Mouse (Mus musculus) thymus, adult 2 months (tissue): ENCODE measurements around the gene 9930022D16Rik. TPM values are rescaled to one million over a fixed set of nuclear protein-coding genes. Genes with fewer than 3 reads are reported as not detected.
A peak's percentile ranks its signal among the peaks of the same experiment; 100 is the strongest.

Experiments
- DNase-seq: peaks from one replicate; pipeline ENCODE4 v3.0.0; 2021
- H3K27ac ChIP-seq: fragments of 200-500 bp; 2 replicates; pipeline ENCODE4 v1.5.1; 2012; ENCODE audit warnings: low read length, control low read depth; ENCODE audit not compliant: control insufficient read depth, insufficient read depth
- H3K27me3 ChIP-seq: fragments of 200-500 bp; 2 replicates; pipeline ENCODE4 v1.6.1; 2012; ENCODE audit warnings: mild to moderate bottlenecking, low read length, moderate library complexity, mixed read lengths; ENCODE audit not compliant: control insufficient read depth, insufficient read depth
- H3K36me3 ChIP-seq: fragments of 200-500 bp; 2 replicates; pipeline ENCODE4 v1.6.1; 2012; ENCODE audit warnings: mild to moderate bottlenecking, low read length, moderate library complexity; ENCODE audit not compliant: control insufficient read depth, insufficient read depth
- H3K4me1 ChIP-seq: fragments of 200-500 bp; replicated peaks from 2 replicates; pipeline ENCODE4 v1.6.1; 2012; ENCODE audit warnings: low read length; ENCODE audit not compliant: control insufficient read depth, insufficient read depth
- H3K4me3 ChIP-seq: fragments of 200-500 bp; 2 replicates; pipeline ENCODE4 v1.5.1; 2012; ENCODE audit warnings: mild to moderate bottlenecking, low read length, control low read depth, moderate library complexity; ENCODE audit not compliant: control insufficient read depth, insufficient read depth
- CTCF ChIP-seq: fragments of 200-500 bp; IDR thresholded peaks from 2 replicates; pipeline ENCODE4 v1.5.1; 2012; ENCODE audit warnings: mild to moderate bottlenecking, control low read depth, low read length, moderate library complexity, borderline replicate concordance; ENCODE audit not compliant: control insufficient read depth, poor library complexity, insufficient read depth; ENCODE audit errors: extremely low read depth
- POLR2A ChIP-seq: fragments of 200-500 bp; IDR thresholded peaks from 2 replicates; pipeline ENCODE4 v1.6.1; 2012; ENCODE audit warnings: mild to moderate bottlenecking, low read length, control low read depth, moderate library complexity; ENCODE audit not compliant: control insufficient read depth, poor library complexity, insufficient read depth; ENCODE audit errors: extremely low read depth
- whole genome bisulfite sequencing: fragments of 180-500 bp; shearing (Covaris S2); methylation state at CpG from one replicate; pipeline ENCODE4 v1.1.7; 2018; 5-methylcytosine and 5-hydroxymethylcytosine counted together
- polyA plus RNA-seq: library from polyadenylated mRNA; depleted of rRNA; stranded (reverse); fragments of >200 nt; gene quantifications from 2 replicates; pipeline ENCODE4 v1.2.3, GENCODE M21; 2012

9930022D16Rik gene
- polyA plus RNA-seq, 1 experiment = not detected

- TF ChIP-seq POLR2A (no peak), CTCF (no peak)
- Histone ChIP-seq H3K4me1 (peaks cover 9% of the 10 kb centered on the region), H3K27me3 (no peaks in the 10 kb centered on the region), H3K27ac (no peak overlapping the region), H3K4me3 (no peak overlapping the region), H3K36me3 (no peaks in the 10 kb centered on the region)
- DNase-seq = no peak
- 87% methylated on average over 8 of the region's 8 CpGs for WGBS
Measured at GRCm38 (mm10) chr11:109416709-109417420, 3.1 kb downstream of the 9930022D16Rik start.

- no peak overlapping the region for H3K4me3 ChIP-seq
- H3K27me3 ChIP-seq = no peaks in the 10 kb centered on the region
- H3K36me3 ChIP-seq = no peaks in the 10 kb centered on the region
- peaks cover 9% of the 10 kb centered on the region for H3K4me1 ChIP-seq
- TF ChIP-seq POLR2A (no peak), CTCF (no peak)
- no peak overlapping the region for H3K27ac ChIP-seq
- DNase-seq = no peak
- WGBS = 72% methylated on average over 9 of the region's 9 CpGs
Measured at GRCm38 (mm10) chr11:109417472-109418040, 3.8 kb downstream of the 9930022D16Rik start.

- no peak for DNase-seq
- no peak for TF ChIP-seq CTCF
- TF ChIP-seq POLR2A = no peak
- Histone ChIP-seq H3K27ac (peak overlapping the region; percentile 81), H3K36me3 (no peaks in the 10 kb centered on the region), H3K27me3 (no peaks in the 10 kb centered on the region), H3K4me3 (no peak overlapping the region), H3K4me1 (peaks cover 9% of the 10 kb centered on the region)
- WGBS = 27% methylated on average over 4 of the region's 4 CpGs
Measured at GRCm38 (mm10) chr11:109419461-109419860, 5.7 kb downstream of the 9930022D16Rik start.

- Histone ChIP-seq H3K4me1 (peaks cover 7% of the 10 kb centered on the region), H3K27me3 (no peaks in the 10 kb centered on the region), H3K27ac (peak overlapping the region; percentile 81), H3K36me3 (no peaks in the 10 kb centered on the region), H3K4me3 (peak overlapping the region; percentile 60)
- WGBS = 3% methylated on average over 16 of the region's 16 CpGs
- no peak for TF ChIP-seq CTCF
- TF ChIP-seq POLR2A = 0 out of 2 replicates have a peak, but pooled peaks have one; percentile 37
- DNase-seq = peak; percentile 76
Measured at GRCm38 (mm10) chr11:109419961-109420566, 6.3 kb downstream of the 9930022D16Rik start.

- Histone ChIP-seq H3K4me1 (peaks cover 11% of the 10 kb centered on the region), H3K4me3 (peak overlapping the region; percentile 60), H3K36me3 (no peaks in the 10 kb centered on the region), H3K27me3 (no peaks in the 10 kb centered on the region), H3K27ac (peak overlapping the region; percentile 81)
- DNase-seq = no peak
- WGBS = 18% methylated on average over 14 of the region's 14 CpGs
- TF ChIP-seq POLR2A (no peak), CTCF (no peak)
Measured at GRCm38 (mm10) chr11:109420567-109420962, 6.8 kb downstream of the 9930022D16Rik start.

- Histone ChIP-seq H3K4me3 (no peak overlapping the region), H3K27me3 (no peaks in the 10 kb centered on the region), H3K4me1 (peaks cover 11% of the 10 kb centered on the region), H3K36me3 (no peaks in the 10 kb centered on the region), H3K27ac (no peak overlapping the region)
- WGBS = 66% methylated on average over 5 of the region's 5 CpGs
- no peak for DNase-seq
- no peak for TF ChIP-seq POLR2A
- no peak for TF ChIP-seq CTCF
Measured at GRCm38 (mm10) chr11:109421205-109421604, 7.5 kb downstream of the 9930022D16Rik start.

- Histone ChIP-seq H3K27ac (no peak overlapping the region), H3K27me3 (no peaks in the 10 kb centered on the region), H3K4me1 (peaks cover 15% of the 10 kb centered on the region), H3K36me3 (no peaks in the 10 kb centered on the region), H3K4me3 (no peak overlapping the region)
- 98% methylated on average over 4 of the region's 4 CpGs for WGBS
- TF ChIP-seq POLR2A = no peak
- no peak for TF ChIP-seq CTCF
- DNase-seq = no peak
Measured at GRCm38 (mm10) chr11:109422263-109422662, 8.5 kb downstream of the 9930022D16Rik start.
